Mouse (Mus musculus) kidney, embryonic 14.5 days (tissue): Measurements from ENCODE around the gene Morn1. TPM values are rescaled to one million over a fixed set of nuclear protein-coding genes. Genes with fewer than 3 reads are reported as not detected.
A peak's percentile ranks its signal among the peaks of the same experiment; 100 is the strongest.

Experiments
- ATAC-seq: fragments of 200-750 bp; cut with Nextera tagmentation; 2 replicates; pipeline ENCODE4 v1.8.0; 2017; ENCODE audit warnings: moderate number of reproducible peaks, mild to moderate bottlenecking, moderate TSS enrichment, moderate library complexity; ENCODE audit not compliant: low FRiP score, low TSS enrichment
- H3K27ac ChIP-seq: fragments of 300-500 bp; sonication (generic); 2 replicates; pipeline ENCODE4 v1.5.1; 2014; ENCODE audit warnings: low read depth, mild to moderate bottlenecking, low read length, moderate library complexity, mixed read lengths
- H3K27me3 ChIP-seq: fragments of 300-500 bp; sonication (generic); 2 replicates; pipeline ENCODE4 v1.6.1; 2014; ENCODE audit warnings: mild to moderate bottlenecking, low read length; ENCODE audit not compliant: control insufficient read depth, insufficient read depth
- H3K36me3 ChIP-seq: fragments of 300-500 bp; sonication (generic); 2 replicates; pipeline ENCODE4 v1.6.1; 2014; ENCODE audit warnings: low read length, mixed read lengths; ENCODE audit not compliant: control insufficient read depth, insufficient read depth
- H3K4me1 ChIP-seq: fragments of 300-500 bp; sonication (generic); 2 replicates; pipeline ENCODE4 v1.6.1; 2014; ENCODE audit warnings: low read length, mixed read lengths; ENCODE audit not compliant: control insufficient read depth, insufficient read depth
- H3K4me2 ChIP-seq: fragments of 300-500 bp; sonication (generic); replicated peaks from 2 replicates; pipeline ENCODE4 v1.6.1; 2014; ENCODE audit warnings: low read depth, mild to moderate bottlenecking, low read length
- H3K4me3 ChIP-seq: fragments of 300-500 bp; sonication (generic); 2 replicates; pipeline ENCODE4 v1.5.1; 2014; ENCODE audit warnings: mild to moderate bottlenecking, low read length
- H3K9ac ChIP-seq: fragments of 300-500 bp; sonication (generic); 2 replicates; pipeline ENCODE4 v1.6.1; 2014; ENCODE audit warnings: low read depth, mild to moderate bottlenecking, low read length, moderate library complexity
- H3K9me3 ChIP-seq: fragments of 300-500 bp; sonication (generic); 2 replicates; pipeline ENCODE4 v1.6.1; 2016; ENCODE audit warnings: low read length; ENCODE audit not compliant: control insufficient read depth
- WGBS: fragments of 180-500 bp; shearing (Covaris S2); extraction: QIAGEN DNeasy Blood & Tissue Kit; methylation state at CpG from one replicate; pipeline ENCODE4 v1.1.7; 2014; 5-methylcytosine and 5-hydroxymethylcytosine counted together
- polyA plus RNA-seq: library from polyadenylated mRNA; unstranded; fragments of >200 nt; fragmentation: Nextera tagmentation; extraction: Ambion mirVana; gene quantifications from 2 replicates; pipeline ENCODE4 v1.2.1, GENCODE M21; 2014

The Morn1 gene
- polyA plus RNA-seq, 1 experiment from 2014 or later: 6.9 TPM

GRCm38 (mm10) chr4:155120038-155120437, 33.7 kb downstream of the Morn1 start:
- Histone ChIP-seq H3K4me2 (no peak overlapping the region), H3K36me3 (no peaks in the 10 kb centered on the region), H3K4me3 (no peak overlapping the region), H3K9ac (no peak overlapping the region), H3K27me3 (no peaks in the 10 kb centered on the region), H3K27ac (no peak overlapping the region), H3K9me3 (no peaks in the 10 kb centered on the region), H3K4me1 (peaks cover 12% of the 10 kb centered on the region)
- no peak for ATAC-seq
- WGBS: 82% methylated on average over 7 of the region's 7 CpGs

- Histone ChIP-seq H3K4me3 (no peak overlapping the region), H3K27ac (no peak overlapping the region), H3K9me3 (no peaks in the 10 kb centered on the region), H3K4me2 (no peak overlapping the region), H3K36me3 (no peaks in the 10 kb centered on the region), H3K9ac (no peak overlapping the region), H3K27me3 (no peaks in the 10 kb centered on the region), H3K4me1 (peaks cover 12% of the 10 kb centered on the region)
- 70% methylated on average over 5 of the region's 5 CpGs for WGBS
- no peak for ATAC-seq
Measured at GRCm38 (mm10) chr4:155120583-155120982, 34.2 kb downstream of the Morn1 start.

GRCm38 (mm10) chr4:155121222-155121621, 34.8 kb downstream of the Morn1 start:
- H3K4me3 ChIP-seq: no peak overlapping the region
- no peak overlapping the region for H3K4me2 ChIP-seq
- H3K27me3 ChIP-seq: no peaks in the 10 kb centered on the region
- 81% methylated on average over 6 of the region's 6 CpGs for WGBS
- ATAC-seq: no peak
- peak overlapping the region; percentile 62; the same call in 1 of the 2 replicates for H3K27ac ChIP-seq
- no peaks in the 10 kb centered on the region for H3K9me3 ChIP-seq
- no peak overlapping the region for H3K9ac ChIP-seq
- no peaks in the 10 kb centered on the region for H3K36me3 ChIP-seq
- H3K4me1 ChIP-seq: peaks cover 12% of the 10 kb centered on the region

GRCm38 (mm10) chr4:155121915-155122443, 35.6 kb downstream of the Morn1 start:
- Histone ChIP-seq H3K4me2 (no peak overlapping the region), H3K36me3 (no peaks in the 10 kb centered on the region), H3K9me3 (no peaks in the 10 kb centered on the region), H3K27ac (peak overlapping the region; percentile 69), H3K9ac (peak overlapping the region; percentile 42; the same call in 1 of the 2 replicates), H3K4me3 (no peak overlapping the region), H3K27me3 (no peaks in the 10 kb centered on the region), H3K4me1 (peaks cover 16% of the 10 kb centered on the region)
- 74% methylated on average over 6 of the region's 6 CpGs for WGBS
- no peak for ATAC-seq

- peak overlapping the region; percentile 69 for H3K27ac ChIP-seq
- peak; percentile 54; the same call in 1 of the 2 replicates for ATAC-seq
- H3K4me3 ChIP-seq: no peak overlapping the region
- WGBS: 24% methylated on average over 16 of the region's 16 CpGs
- no peaks in the 10 kb centered on the region for H3K36me3 ChIP-seq
- peaks cover 16% of the 10 kb centered on the region for H3K4me1 ChIP-seq
- no peaks in the 10 kb centered on the region for H3K27me3 ChIP-seq
- H3K9me3 ChIP-seq: no peaks in the 10 kb centered on the region
- H3K9ac ChIP-seq: peak overlapping the region; percentile 42; the same call in 1 of the 2 replicates
- H3K4me2 ChIP-seq: no peak overlapping the region
Measured at GRCm38 (mm10) chr4:155122444-155123040, 36.2 kb downstream of the Morn1 start.

- peak overlapping the region; percentile 1; the same call in 1 of the 2 replicates for H3K27ac ChIP-seq
- no peak for ATAC-seq
- H3K4me1 ChIP-seq: peaks cover 16% of the 10 kb centered on the region
- H3K9me3 ChIP-seq: no peaks in the 10 kb centered on the region
- H3K9ac ChIP-seq: no peak overlapping the region
- H3K4me3 ChIP-seq: no peak overlapping the region
- H3K4me2 ChIP-seq: no peak overlapping the region
- WGBS: 55% methylated on average over 9 of the region's 9 CpGs
- H3K27me3 ChIP-seq: no peaks in the 10 kb centered on the region
- no peaks in the 10 kb centered on the region for H3K36me3 ChIP-seq
Measured at GRCm38 (mm10) chr4:155123868-155124534, 37.6 kb downstream of the Morn1 start.

- WGBS: 42% methylated on average over 7 of the region's 7 CpGs
- H3K4me2 ChIP-seq: no peak overlapping the region
- no peak overlapping the region for H3K9ac ChIP-seq
- no peak overlapping the region for H3K4me3 ChIP-seq
- H3K4me1 ChIP-seq: peaks cover 16% of the 10 kb centered on the region
- no peaks in the 10 kb centered on the region for H3K9me3 ChIP-seq
- no peak for ATAC-seq
- no peak overlapping the region for H3K27ac ChIP-seq
- H3K36me3 ChIP-seq: no peaks in the 10 kb centered on the region
- H3K27me3 ChIP-seq: no peaks in the 10 kb centered on the region
Measured at GRCm38 (mm10) chr4:155125310-155125709, 38.9 kb downstream of the Morn1 start.

- Histone ChIP-seq H3K36me3 (no peaks in the 10 kb centered on the region), H3K4me1 (peaks cover 16% of the 10 kb centered on the region), H3K4me2 (no peak overlapping the region), H3K9ac (no peak overlapping the region), H3K27me3 (no peaks in the 10 kb centered on the region), H3K9me3 (no peaks in the 10 kb centered on the region), H3K27ac (no peak overlapping the region), H3K4me3 (no peak overlapping the region)
- WGBS: 84% methylated on average over 5 of the region's 5 CpGs
- no peak for ATAC-seq
Measured at GRCm38 (mm10) chr4:155126194-155126593, 39.8 kb downstream of the Morn1 start.
